Mouse (Mus musculus): Measurements from ENCODE around the gene Plaur. TPM values are rescaled to one million over a fixed set of nuclear protein-coding genes. Genes with fewer than 3 reads are reported as not detected.
A peak's percentile ranks its signal among the peaks of the same experiment; 100 is the strongest.

Gene Plaur
- 3.0 TPM in 1 of 2 replicates, not detected in the other for polyA plus RNA-seq (2012; ENCODE audit: insufficient read depth, insufficient read length, missing spikeins)

DNA sequence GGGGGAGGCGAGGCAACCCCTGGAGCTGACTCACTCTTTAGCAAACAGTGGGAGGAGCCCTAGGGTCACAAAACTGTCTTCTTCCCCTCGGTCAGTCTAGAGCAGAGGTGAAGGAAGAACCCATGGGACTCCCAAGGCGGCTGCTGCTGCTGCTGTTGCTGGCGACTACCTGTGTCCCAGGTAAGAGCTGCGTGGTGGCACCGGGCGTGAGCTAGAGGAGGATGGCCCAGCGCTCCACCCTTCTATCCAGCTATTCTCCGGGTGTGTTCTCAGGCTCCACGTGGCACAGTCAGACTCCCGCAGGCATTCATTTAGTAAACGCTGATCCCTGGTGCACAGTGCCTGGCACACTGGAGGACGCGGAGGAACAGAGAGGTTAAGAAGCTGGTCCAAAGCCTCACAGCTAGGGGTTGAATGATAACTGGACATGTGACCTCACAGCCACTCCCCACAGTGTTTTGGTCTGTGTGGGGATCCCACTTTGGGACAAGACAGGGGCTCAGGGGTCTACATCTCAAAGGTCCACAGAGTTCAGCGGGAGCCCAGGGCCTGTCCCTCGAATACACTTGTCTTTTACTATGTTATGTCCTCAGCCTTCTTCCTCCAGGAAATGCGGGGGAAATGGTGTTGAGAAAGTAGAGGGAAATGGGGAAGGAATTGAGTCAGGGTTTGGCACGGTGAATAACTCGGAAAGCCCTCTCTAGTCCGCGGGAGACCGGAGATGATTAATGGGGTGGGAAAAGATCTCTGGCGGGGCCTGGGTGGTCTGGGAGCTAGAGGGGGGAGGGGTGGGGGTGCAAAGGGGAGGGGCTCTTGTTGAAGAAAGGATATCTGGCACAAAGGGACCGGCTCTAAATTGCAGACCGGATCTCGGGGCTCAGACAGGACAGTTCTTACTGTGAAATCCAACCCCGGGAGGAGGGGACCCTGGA is at the start of gene Plaur:
Gene Plaur (plus strand): TSS at position 97 of the 932 bp plus-strand sequence.
- Histone ChIP-seq H3K4me3 (ENCODE audit: insufficient read depth, low read depth, low read length) (peak within 1 kb of the TSS; percentile 67), H3K4me1 (ENCODE audit: control insufficient read depth, insufficient read depth, insufficient read length, low read length) (peaks cover 15% of the 10 kb centered on the region; the same call in 1 of the 2 replicates), H3K27ac (replicated peaks; ENCODE audit: low read depth, low read length) (peak within 1 kb of the TSS; percentile 97)

- H3K4me3 ChIP-seq (ENCODE audit: insufficient read depth, low read depth, low read length) = no peak overlapping the region
- H3K4me1 ChIP-seq (ENCODE audit: control insufficient read depth, insufficient read depth, insufficient read length, low read length) = no peaks in the 10 kb centered on the region
- no peak overlapping the region for H3K27ac ChIP-seq (replicated peaks; ENCODE audit: low read depth, low read length)
Observed at GRCm38 (mm10) chr7:24413630-24414029, 48.7 kb upstream of the Plaur start.

GRCm38 (mm10) chr7:24415261-24415660 is 47.0 kb upstream of the Plaur start:
- H3K4me3 ChIP-seq (ENCODE audit: insufficient read depth, low read depth, low read length) = no peak overlapping the region
- no peaks in the 10 kb centered on the region for H3K4me1 ChIP-seq (ENCODE audit: control insufficient read depth, insufficient read depth, insufficient read length, low read length)
- no peak overlapping the region for H3K27ac ChIP-seq (replicated peaks; ENCODE audit: low read depth, low read length)

DNA sequence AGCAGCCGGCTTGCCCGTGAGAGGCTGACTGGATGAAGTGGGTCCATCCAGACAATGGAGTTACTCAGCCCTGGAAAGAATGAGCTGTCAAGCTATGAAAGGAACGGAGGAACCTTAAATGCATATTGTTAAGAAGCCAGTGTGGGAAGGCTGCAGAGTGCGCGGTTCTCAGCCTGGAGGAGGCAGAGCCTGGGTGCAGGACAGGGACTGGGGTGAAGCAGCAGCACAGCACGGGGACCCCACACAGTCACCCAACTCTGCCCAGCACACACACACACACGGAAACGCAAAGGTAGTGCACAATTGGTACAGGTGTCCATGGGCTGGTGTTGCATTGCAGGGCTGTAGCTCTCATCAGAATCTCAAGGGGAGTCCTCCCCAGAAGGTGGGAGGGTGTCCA is 42.7 kb upstream of the Plaur start:
- Histone ChIP-seq H3K4me1 (ENCODE audit: control insufficient read depth, insufficient read depth, insufficient read length, low read length) (no peaks in the 10 kb centered on the region), H3K4me3 (ENCODE audit: insufficient read depth, low read depth, low read length) (no peak overlapping the region)

GRCm38 (mm10) chr7:24421648-24422047 is 40.6 kb upstream of the Plaur start:
- Histone ChIP-seq H3K4me1 (ENCODE audit: control insufficient read depth, insufficient read depth, insufficient read length, low read length) (no peaks in the 10 kb centered on the region), H3K27ac (replicated peaks; ENCODE audit: low read depth, low read length) (no peak overlapping the region), H3K4me3 (ENCODE audit: insufficient read depth, low read depth, low read length) (no peak overlapping the region)

More for the DNA sequence above, 42.7 kb upstream of the Plaur start:
- H3K27ac ChIP-seq (replicated peaks; ENCODE audit: low read depth, low read length) = no peak overlapping the region

- Histone ChIP-seq H3K4me3 (ENCODE audit: insufficient read depth, low read depth, low read length) (no peak overlapping the region), H3K27ac (replicated peaks; ENCODE audit: low read depth, low read length) (no peak overlapping the region), H3K4me1 (ENCODE audit: control insufficient read depth, insufficient read depth, insufficient read length, low read length) (no peaks in the 10 kb centered on the region)
Observed at GRCm38 (mm10) chr7:24422251-24422650, 40.0 kb upstream of the Plaur start.

GRCm38 (mm10) chr7:24423107-24423763 is 39.0 kb upstream of the Plaur start:
- Histone ChIP-seq H3K27ac (replicated peaks; ENCODE audit: low read depth, low read length) (no peak overlapping the region), H3K4me1 (ENCODE audit: control insufficient read depth, insufficient read depth, insufficient read length, low read length) (no peaks in the 10 kb centered on the region), H3K4me3 (ENCODE audit: insufficient read depth, low read depth, low read length) (no peak overlapping the region)

DNA sequence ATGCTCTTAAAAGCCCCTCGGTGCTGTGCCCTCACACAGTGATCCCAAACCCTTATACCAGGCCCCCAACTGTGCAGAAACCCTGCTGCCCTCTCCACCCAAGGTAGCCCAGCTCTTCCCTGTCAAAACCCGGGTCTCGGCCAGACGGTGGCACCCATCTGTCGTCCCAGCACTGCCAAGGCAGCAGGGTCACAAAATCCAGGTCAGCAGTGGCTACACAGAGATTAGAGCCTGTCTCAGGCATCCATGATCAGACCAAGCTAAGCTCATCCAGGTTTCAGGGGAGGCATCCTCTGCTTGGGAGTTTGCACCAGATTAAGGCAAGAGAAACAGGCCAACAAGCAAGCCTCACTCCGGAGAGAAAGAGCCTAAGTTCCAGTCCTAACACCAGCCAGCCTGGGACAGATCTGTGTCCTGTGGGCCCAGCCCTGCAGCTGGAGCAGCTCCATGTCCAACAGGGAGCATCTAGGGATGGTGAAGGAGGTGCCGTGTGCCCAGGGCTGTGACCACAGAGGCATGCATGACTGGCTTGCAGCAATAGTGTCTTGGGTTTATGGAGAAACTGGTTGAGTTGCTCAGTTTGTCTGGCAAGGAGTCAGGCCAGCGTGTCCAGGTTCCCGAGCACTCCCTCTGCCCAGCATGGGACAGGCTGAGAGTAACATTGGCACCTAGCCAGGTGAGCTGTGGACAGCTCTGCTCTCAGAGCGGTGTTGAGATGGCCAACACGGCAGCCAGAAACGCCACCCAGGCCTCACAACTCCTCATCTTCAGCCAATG is 38.1 kb upstream of the Plaur start:
- H3K4me1 ChIP-seq (ENCODE audit: control insufficient read depth, insufficient read depth, insufficient read length, low read length) = no peaks in the 10 kb centered on the region
- no peak overlapping the region for H3K27ac ChIP-seq (replicated peaks; ENCODE audit: low read depth, low read length)
- H3K4me3 ChIP-seq (ENCODE audit: insufficient read depth, low read depth, low read length) = no peak overlapping the region

DNA sequence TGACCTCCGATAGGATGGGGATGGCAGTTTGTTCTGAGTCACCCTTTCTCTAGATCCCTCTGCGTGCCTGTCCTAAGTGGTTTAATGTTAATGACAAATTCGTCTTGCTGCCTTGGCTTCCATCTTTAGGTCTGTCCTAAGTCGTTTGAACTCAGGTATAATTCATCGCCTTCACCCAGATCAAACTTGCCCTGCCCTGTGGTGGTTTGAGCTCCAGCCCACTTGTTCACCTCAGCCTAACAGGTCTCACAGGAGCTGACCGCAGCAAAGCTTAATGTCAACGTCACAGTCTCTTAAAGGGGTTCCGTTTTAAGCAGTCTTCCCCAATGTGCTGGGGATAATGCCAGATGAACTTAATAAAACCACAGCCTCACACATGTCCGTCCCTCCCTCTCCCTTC is 36.4 kb upstream of the Plaur start:
- Histone ChIP-seq H3K27ac (replicated peaks; ENCODE audit: low read depth, low read length) (no peak overlapping the region), H3K4me1 (ENCODE audit: control insufficient read depth, insufficient read depth, insufficient read length, low read length) (no peaks in the 10 kb centered on the region), H3K4me3 (ENCODE audit: insufficient read depth, low read depth, low read length) (no peak overlapping the region)

- Histone ChIP-seq H3K27ac (replicated peaks; ENCODE audit: low read depth, low read length) (no peak overlapping the region), H3K4me1 (ENCODE audit: control insufficient read depth, insufficient read depth, insufficient read length, low read length) (no peaks in the 10 kb centered on the region), H3K4me3 (ENCODE audit: insufficient read depth, low read depth, low read length) (no peak overlapping the region)
Observed at GRCm38 (mm10) chr7:24427168-24427567, 35.1 kb upstream of the Plaur start.

DNA sequence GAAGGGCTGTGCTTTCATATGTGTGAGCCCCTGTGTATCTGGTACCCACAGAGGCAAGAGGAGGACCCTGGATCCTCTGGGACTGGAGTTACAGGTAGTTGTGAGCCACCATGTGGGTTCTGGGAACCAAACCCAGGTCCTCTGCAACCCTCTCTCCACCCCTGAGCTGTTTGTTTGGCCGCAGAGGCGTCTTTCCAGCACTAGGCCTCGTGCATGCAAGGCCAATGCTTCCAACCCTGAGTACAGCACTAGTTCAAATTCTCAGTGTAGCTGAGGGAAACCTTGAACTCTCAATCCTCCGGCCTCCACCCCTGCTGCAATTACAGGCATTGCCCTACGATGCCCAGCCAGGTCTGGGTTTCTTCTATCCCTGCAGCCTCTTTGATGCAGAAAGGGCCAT is 33.6 kb upstream of the Plaur start:
- Histone ChIP-seq H3K4me3 (ENCODE audit: insufficient read depth, low read depth, low read length) (no peak overlapping the region), H3K27ac (replicated peaks; ENCODE audit: low read depth, low read length) (no peak overlapping the region), H3K4me1 (ENCODE audit: control insufficient read depth, insufficient read depth, insufficient read length, low read length) (no peaks in the 10 kb centered on the region)

GRCm38 (mm10) chr7:24429413-24430112 is 32.7 kb upstream of the Plaur start:
- H3K27ac ChIP-seq (replicated peaks; ENCODE audit: low read depth, low read length) = no peak overlapping the region
- no peaks in the 10 kb centered on the region for H3K4me1 ChIP-seq (ENCODE audit: control insufficient read depth, insufficient read depth, insufficient read length, low read length)
- no peak overlapping the region for H3K4me3 ChIP-seq (ENCODE audit: insufficient read depth, low read depth, low read length)

DNA sequence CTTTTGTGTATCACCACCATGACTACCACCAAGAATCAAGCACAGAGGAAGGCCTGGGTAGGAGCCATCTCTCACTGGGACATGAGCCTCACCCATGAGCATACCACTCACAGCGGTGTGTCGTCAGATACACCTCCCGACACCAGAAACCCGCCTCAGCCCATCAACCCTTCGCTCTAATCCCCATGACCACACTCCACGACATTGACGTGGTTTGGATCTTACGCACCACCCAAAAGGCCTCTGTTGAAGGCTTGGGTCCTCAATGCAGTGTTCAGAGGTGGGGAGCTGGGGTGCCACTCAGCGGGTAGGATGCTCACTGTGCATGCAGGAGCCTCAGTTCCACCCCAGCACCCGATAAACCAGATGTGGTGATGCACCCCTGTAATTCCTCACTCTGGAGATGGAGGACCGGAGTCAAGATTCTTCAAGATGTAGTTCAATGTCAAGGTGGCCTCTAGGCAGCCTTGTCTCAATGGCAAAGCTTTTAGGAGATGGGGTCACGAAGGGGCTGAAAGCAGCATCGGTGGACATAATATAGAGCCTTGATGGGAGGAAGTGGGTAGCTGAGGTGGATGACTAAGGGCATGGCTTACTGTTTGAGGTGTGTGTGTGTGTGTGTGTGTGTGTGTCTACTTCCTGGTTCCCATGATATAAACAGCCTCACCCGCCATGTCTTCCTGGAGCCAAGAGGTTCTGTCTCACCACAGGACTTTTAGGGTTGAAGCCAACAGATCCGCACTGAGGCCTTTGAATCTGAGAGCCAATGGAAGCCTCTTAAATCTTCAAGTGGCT is 31.5 kb upstream of the Plaur start:
- Histone ChIP-seq H3K4me3 (ENCODE audit: insufficient read depth, low read depth, low read length) (no peak overlapping the region), H3K4me1 (ENCODE audit: control insufficient read depth, insufficient read depth, insufficient read length, low read length) (no peaks in the 10 kb centered on the region), H3K27ac (replicated peaks; ENCODE audit: low read depth, low read length) (no peak overlapping the region)

DNA sequence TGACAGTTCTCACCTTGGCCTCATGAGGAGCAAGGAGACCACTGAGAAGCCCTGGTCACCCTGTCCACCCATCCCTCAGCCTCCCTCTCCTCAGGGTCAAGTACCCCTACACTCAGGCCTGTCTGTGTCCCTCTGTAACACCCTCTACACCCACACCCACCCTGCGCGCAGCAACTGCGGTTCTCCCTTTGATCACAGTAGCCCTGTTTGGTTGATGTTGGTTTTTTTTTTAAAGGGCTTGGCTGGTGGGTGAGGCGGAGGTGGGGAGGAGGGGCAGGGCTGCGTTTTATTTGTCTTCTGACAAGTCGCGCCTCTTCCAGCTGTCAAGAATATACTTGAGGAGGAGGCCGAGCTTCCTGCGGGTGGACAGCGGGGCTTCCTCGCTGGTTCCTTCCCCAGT is 30.6 kb upstream of the Plaur start:
- Histone ChIP-seq H3K27ac (replicated peaks; ENCODE audit: low read depth, low read length) (no peak overlapping the region), H3K4me1 (ENCODE audit: control insufficient read depth, insufficient read depth, insufficient read length, low read length) (no peaks in the 10 kb centered on the region), H3K4me3 (ENCODE audit: insufficient read depth, low read depth, low read length) (no peak overlapping the region)
